Mouse (Mus musculus) stomach, embryonic 16.5 days (tissue): ENCODE data around the gene Eml1. TPM values are rescaled to one million over a fixed set of nuclear protein-coding genes. Genes with fewer than 3 reads are reported as not detected.

Source experiments
- ATAC-seq: fragments of 200-750 bp; cut with Nextera tagmentation; 2 replicates; pipeline ENCODE4 v1.8.0; 2017; ENCODE audit warnings: moderate number of reproducible peaks, moderate TSS enrichment; ENCODE audit not compliant: insufficient read depth, low FRiP score
- H3K27ac ChIP-seq: fragments of 300-500 bp; sonication (generic); 2 replicates; pipeline ENCODE4 v1.5.1; 2014; ENCODE audit warnings: low read length
- H3K27me3 ChIP-seq: fragments of 300-500 bp; sonication (generic); 2 replicates; pipeline ENCODE4 v1.6.1; 2014; ENCODE audit warnings: low read length, control low read depth, mixed read lengths; ENCODE audit not compliant: control insufficient read depth, insufficient read depth
- H3K36me3 ChIP-seq: fragments of 300-500 bp; sonication (generic); 2 replicates; pipeline ENCODE4 v1.6.1; 2014; ENCODE audit warnings: low read length; ENCODE audit not compliant: control insufficient read depth, insufficient read depth
- H3K4me1 ChIP-seq: fragments of 300-500 bp; sonication (generic); 2 replicates; pipeline ENCODE4 v1.6.1; 2014; ENCODE audit warnings: low read length, control low read depth, mixed read lengths; ENCODE audit not compliant: control insufficient read depth, insufficient read depth
- H3K4me2 ChIP-seq: fragments of 300-500 bp; sonication (generic); 2 replicates; pipeline ENCODE4 v1.6.1; 2014; ENCODE audit warnings: low read depth, low read length, mixed read lengths
- H3K4me3 ChIP-seq: fragments of 300-500 bp; sonication (generic); replicated peaks from 2 replicates; pipeline ENCODE4 v1.5.1; 2014; ENCODE audit warnings: mild to moderate bottlenecking, low read length
- H3K9ac ChIP-seq: fragments of 300-500 bp; sonication (generic); 2 replicates; pipeline ENCODE4 v1.6.1; 2014; ENCODE audit warnings: low read length
- H3K9me3 ChIP-seq: fragments of 300-500 bp; sonication (generic); replicated peaks from 2 replicates; pipeline ENCODE4 v1.6.1; 2016; ENCODE audit warnings: low read length, control low read depth; ENCODE audit not compliant: control insufficient read depth
- WGBS: fragments of 180-500 bp; shearing (Covaris S2); extraction: QIAGEN DNeasy Blood & Tissue Kit; methylation state at CpG from one replicate; pipeline ENCODE4 v1.1.7; 2014; 5-methylcytosine and 5-hydroxymethylcytosine counted together
- polyA plus RNA-seq: library from polyadenylated mRNA; unstranded; fragments of >200 nt; fragmentation: Nextera tagmentation; extraction: Ambion mirVana; gene quantifications from 2 replicates; pipeline ENCODE4 v1.2.1, GENCODE M21; 2015

Eml1 gene
- polyA plus RNA-seq, 1 experiment from 2014 or later = 82.3 TPM

GRCm38 (mm10) chr12:108453561-108454044, 82.8 kb downstream of the Eml1 start:
- 80% methylated on average over 8 of the region's 8 CpGs for WGBS
- H3K4me3 ChIP-seq = no peak overlapping the region
- H3K4me2 ChIP-seq = no peak overlapping the region
- no peak overlapping the region for H3K9ac ChIP-seq
- no peak overlapping the region for H3K27ac ChIP-seq
- no peaks in the 10 kb centered on the region; the same call in 1 of the 2 replicates for H3K36me3 ChIP-seq
- no peaks in the 10 kb centered on the region for H3K27me3 ChIP-seq
- ATAC-seq = no peak
- H3K9me3 ChIP-seq = no peaks in the 10 kb centered on the region
- H3K4me1 ChIP-seq = peaks cover 15% of the 10 kb centered on the region; the same call in 1 of the 2 replicates

- Histone ChIP-seq H3K27ac (no peak overlapping the region), H3K4me3 (no peak overlapping the region), H3K36me3 (no peaks in the 10 kb centered on the region; the same call in 1 of the 2 replicates), H3K27me3 (no peaks in the 10 kb centered on the region), H3K4me2 (no peak overlapping the region), H3K9ac (no peak overlapping the region), H3K9me3 (no peaks in the 10 kb centered on the region), H3K4me1 (peaks cover 14% of the 10 kb centered on the region; the same call in 1 of the 2 replicates)
- ATAC-seq = no peak
- WGBS = 72% methylated on average over 4 of the region's 4 CpGs
Observed at GRCm38 (mm10) chr12:108455004-108455403, 84.2 kb downstream of the Eml1 start.

GRCm38 (mm10) chr12:108472898-108473297, 102.1 kb downstream of the Eml1 start:
- 0 out of 2 replicates have a peak, but pooled peaks cover 3% of the 10 kb centered on the region for H3K36me3 ChIP-seq
- WGBS = 82% methylated on average over 1 of the region's 1 CpGs
- ATAC-seq = 0 out of 2 replicates have a peak, but pooled peaks have one; percentile 10
- no peak overlapping the region for H3K4me2 ChIP-seq
- H3K9ac ChIP-seq = no peak overlapping the region
- H3K27ac ChIP-seq = no peak overlapping the region
- no peak overlapping the region for H3K4me3 ChIP-seq
- H3K27me3 ChIP-seq = no peaks in the 10 kb centered on the region
- H3K9me3 ChIP-seq = no peaks in the 10 kb centered on the region
- no peaks in the 10 kb centered on the region for H3K4me1 ChIP-seq

GRCm38 (mm10) chr12:108474440-108474839, 103.7 kb downstream of the Eml1 start:
- no peaks in the 10 kb centered on the region for H3K9me3 ChIP-seq
- no peak overlapping the region for H3K4me3 ChIP-seq
- H3K9ac ChIP-seq = no peak overlapping the region
- 0 out of 2 replicates have a peak, but pooled peaks cover 3% of the 10 kb centered on the region for H3K36me3 ChIP-seq
- no peaks in the 10 kb centered on the region for H3K27me3 ChIP-seq
- H3K27ac ChIP-seq = no peak overlapping the region
- no peak for ATAC-seq
- WGBS = 77% methylated on average over 3 of the region's 3 CpGs
- no peak overlapping the region for H3K4me2 ChIP-seq
- no peaks in the 10 kb centered on the region for H3K4me1 ChIP-seq

- WGBS = 64% methylated on average over 5 of the region's 5 CpGs
- no peak overlapping the region for H3K4me2 ChIP-seq
- no peak overlapping the region for H3K27ac ChIP-seq
- H3K9me3 ChIP-seq = no peaks in the 10 kb centered on the region
- no peak overlapping the region for H3K9ac ChIP-seq
- no peak overlapping the region for H3K4me3 ChIP-seq
- H3K4me1 ChIP-seq = peaks cover 12% of the 10 kb centered on the region
- no peaks in the 10 kb centered on the region for H3K27me3 ChIP-seq
- no peak for ATAC-seq
- no peaks in the 10 kb centered on the region for H3K36me3 ChIP-seq
Observed at GRCm38 (mm10) chr12:108478714-108479113, 108.0 kb downstream of the Eml1 start.

- WGBS = 21% methylated on average over 9 of the region's 9 CpGs
Observed at GRCm38 (mm10) chr12:108480704-108481365, 110.1 kb downstream of the Eml1 start.

GRCm38 (mm10) chr12:108489076-108489475, 118.3 kb downstream of the Eml1 start:
- Histone ChIP-seq H3K27ac (no peak overlapping the region), H3K9me3 (no peaks in the 10 kb centered on the region), H3K4me1 (peaks cover 10% of the 10 kb centered on the region; the same call in 1 of the 2 replicates), H3K9ac (no peak overlapping the region), H3K4me3 (no peak overlapping the region), H3K27me3 (no peaks in the 10 kb centered on the region), H3K4me2 (no peak overlapping the region), H3K36me3 (no peaks in the 10 kb centered on the region)
- ATAC-seq = no peak
- 67% methylated on average over 5 of the region's 5 CpGs for WGBS

More at GRCm38 (mm10) chr12:108480704-108481365, 110.1 kb downstream of the Eml1 start:
- H3K9ac ChIP-seq = no peak overlapping the region
- no peak for ATAC-seq
- H3K4me3 ChIP-seq = no peak overlapping the region
- H3K36me3 ChIP-seq = no peaks in the 10 kb centered on the region
- peaks cover 12% of the 10 kb centered on the region for H3K4me1 ChIP-seq
- no peaks in the 10 kb centered on the region for H3K27me3 ChIP-seq
- no peak overlapping the region for H3K4me2 ChIP-seq
- H3K27ac ChIP-seq = no peak overlapping the region
- no peaks in the 10 kb centered on the region for H3K9me3 ChIP-seq

- no peak overlapping the region for H3K4me3 ChIP-seq
- no peaks in the 10 kb centered on the region for H3K9me3 ChIP-seq
- peaks cover 10% of the 10 kb centered on the region; the same call in 1 of the 2 replicates for H3K4me1 ChIP-seq
- no peak overlapping the region for H3K4me2 ChIP-seq
- ATAC-seq = 0 out of 2 replicates have a peak, but pooled peaks have one; percentile 30
- 37% methylated on average over 2 of the region's 2 CpGs for WGBS
- peak overlapping the region; percentile 49; the same call in 1 of the 2 replicates for H3K27ac ChIP-seq
- H3K36me3 ChIP-seq = no peaks in the 10 kb centered on the region
- no peaks in the 10 kb centered on the region for H3K27me3 ChIP-seq
- H3K9ac ChIP-seq = no peak overlapping the region
Observed at GRCm38 (mm10) chr12:108489741-108490140, 119.0 kb downstream of the Eml1 start.

- no peaks in the 10 kb centered on the region for H3K9me3 ChIP-seq
- no peaks in the 10 kb centered on the region for H3K36me3 ChIP-seq
- H3K9ac ChIP-seq = 0 out of 2 replicates have a peak overlapping the region, but pooled peaks have one; percentile 29
- no peak overlapping the region for H3K4me3 ChIP-seq
- no peaks in the 10 kb centered on the region for H3K27me3 ChIP-seq
- no peak overlapping the region for H3K4me2 ChIP-seq
- H3K4me1 ChIP-seq = peaks cover 13% of the 10 kb centered on the region
- H3K27ac ChIP-seq = peak overlapping the region; percentile 55
- WGBS = 91% methylated on average over 6 of the region's 6 CpGs
- no peak for ATAC-seq
Observed at GRCm38 (mm10) chr12:108490336-108490735, 119.6 kb downstream of the Eml1 start.
